Mouse (Mus musculus) lung, embryonic 16.5 days (tissue): ENCODE data around the gene Mitf. TPM values are rescaled to one million over a fixed set of nuclear protein-coding genes. Genes with fewer than 3 reads are reported as not detected.

Experiments used
- ATAC-seq: fragments of 200-750 bp; cut with Nextera tagmentation; 2 replicates; pipeline ENCODE4 v1.8.0; 2017; ENCODE audit warnings: low read depth, mild to moderate bottlenecking, moderate library complexity
- H3K27ac ChIP-seq: fragments of 300-500 bp; sonication (generic); 2 replicates; pipeline ENCODE4 v1.5.1; 2014; ENCODE audit warnings: mild to moderate bottlenecking, control low read depth, low read length
- H3K27me3 ChIP-seq: fragments of 300-500 bp; sonication (generic); 2 replicates; pipeline ENCODE4 v1.6.1; 2014; ENCODE audit warnings: low read depth, low read length, mixed read lengths; ENCODE audit not compliant: control insufficient read depth, insufficient read depth
- H3K36me3 ChIP-seq: fragments of 300-500 bp; sonication (generic); 2 replicates; pipeline ENCODE4 v1.6.1; 2014; ENCODE audit warnings: low read length; ENCODE audit not compliant: control insufficient read depth, insufficient read depth
- H3K4me1 ChIP-seq: fragments of 300-500 bp; sonication (generic); replicated peaks from 2 replicates; pipeline ENCODE4 v1.6.1; 2014; ENCODE audit warnings: low read length, mixed read lengths; ENCODE audit not compliant: control insufficient read depth, insufficient read depth
- H3K4me2 ChIP-seq: fragments of 300-500 bp; sonication (generic); 2 replicates; pipeline ENCODE4 v1.6.1; 2014; ENCODE audit warnings: low read depth, low read length, control low read depth
- H3K4me3 ChIP-seq: fragments of 300-500 bp; sonication (generic); 2 replicates; pipeline ENCODE4 v1.5.1; 2014; ENCODE audit warnings: mild to moderate bottlenecking, low read length, control low read depth
- H3K9ac ChIP-seq: fragments of 300-500 bp; sonication (generic); 2 replicates; pipeline ENCODE4 v1.6.1; 2014; ENCODE audit warnings: low read length, control low read depth
- H3K9me3 ChIP-seq: fragments of 300-500 bp; sonication (generic); 2 replicates; pipeline ENCODE4 v1.6.1; 2016; ENCODE audit warnings: low read length; ENCODE audit not compliant: control insufficient read depth
- WGBS: fragments of 180-500 bp; shearing (Covaris S2); extraction: QIAGEN DNeasy Blood & Tissue Kit; methylation state at CpG from one replicate; pipeline ENCODE4 v1.1.7; 2014; 5-methylcytosine and 5-hydroxymethylcytosine counted together
- polyA plus RNA-seq: library from polyadenylated mRNA; unstranded; fragments of >200 nt; fragmentation: Nextera tagmentation; extraction: Ambion mirVana; gene quantifications from 2 replicates; pipeline ENCODE4 v1.2.1, GENCODE M21; 2015

Gene Mitf
- polyA plus RNA-seq, 1 experiment from 2014 or later = 2.3 TPM

GRCm38 (mm10) chr6:97937139-97937538 lies 130.3 kb downstream of the Mitf start:
- no peak overlapping the region for H3K27ac ChIP-seq
- H3K36me3 ChIP-seq = no peaks in the 10 kb centered on the region
- no peak for ATAC-seq
- H3K4me2 ChIP-seq = no peak overlapping the region
- no peak overlapping the region for H3K9ac ChIP-seq
- H3K4me3 ChIP-seq = no peak overlapping the region
- no peaks in the 10 kb centered on the region for H3K9me3 ChIP-seq
- no peaks in the 10 kb centered on the region for H3K27me3 ChIP-seq
- no peaks in the 10 kb centered on the region for H3K4me1 ChIP-seq
- WGBS = 64% methylated on average over 5 of the region's 5 CpGs

GRCm38 (mm10) chr6:97937897-97938614 lies 131.2 kb downstream of the Mitf start:
- Histone ChIP-seq H3K4me3 (no peak overlapping the region), H3K9ac (no peak overlapping the region), H3K4me1 (no peaks in the 10 kb centered on the region), H3K9me3 (no peaks in the 10 kb centered on the region), H3K4me2 (no peak overlapping the region), H3K36me3 (no peaks in the 10 kb centered on the region), H3K27ac (no peak overlapping the region), H3K27me3 (no peaks in the 10 kb centered on the region)
- ATAC-seq = peak; percentile 45; the same call in 1 of the 2 replicates
- WGBS = 58% methylated on average over 11 of the region's 11 CpGs

GRCm38 (mm10) chr6:97940916-97941315 lies 134.1 kb downstream of the Mitf start:
- H3K4me3 ChIP-seq = no peak overlapping the region

GRCm38 (mm10) chr6:97950033-97950881 lies 143.4 kb downstream of the Mitf start:
- Histone ChIP-seq H3K4me1 (no peaks in the 10 kb centered on the region), H3K27ac (no peak overlapping the region), H3K27me3 (no peaks in the 10 kb centered on the region), H3K36me3 (no peaks in the 10 kb centered on the region), H3K9me3 (no peaks in the 10 kb centered on the region), H3K4me3 (no peak overlapping the region), H3K9ac (no peak overlapping the region), H3K4me2 (no peak overlapping the region)
- WGBS = 69% methylated on average over 13 of the region's 13 CpGs
- no peak for ATAC-seq

More at GRCm38 (mm10) chr6:97940916-97941315, 134.1 kb downstream of the Mitf start:
- no peaks in the 10 kb centered on the region for H3K36me3 ChIP-seq
- no peak overlapping the region for H3K27ac ChIP-seq
- no peak overlapping the region for H3K9ac ChIP-seq
- H3K4me1 ChIP-seq = no peaks in the 10 kb centered on the region
- no peak for ATAC-seq
- WGBS = 90% methylated on average over 12 of the region's 12 CpGs
- H3K27me3 ChIP-seq = no peaks in the 10 kb centered on the region
- H3K9me3 ChIP-seq = no peaks in the 10 kb centered on the region
- H3K4me2 ChIP-seq = no peak overlapping the region

GRCm38 (mm10) chr6:97950882-97951245 lies 144.0 kb downstream of the Mitf start:
- no peak overlapping the region for H3K4me2 ChIP-seq
- no peaks in the 10 kb centered on the region for H3K27me3 ChIP-seq
- H3K4me1 ChIP-seq = no peaks in the 10 kb centered on the region
- WGBS = 71% methylated on average over 2 of the region's 2 CpGs
- H3K9me3 ChIP-seq = no peaks in the 10 kb centered on the region
- no peak overlapping the region for H3K4me3 ChIP-seq
- H3K36me3 ChIP-seq = no peaks in the 10 kb centered on the region
- no peak for ATAC-seq
- H3K27ac ChIP-seq = no peak overlapping the region
- no peak overlapping the region for H3K9ac ChIP-seq

- no peak for ATAC-seq
- 73% methylated on average over 1 of the region's 1 CpGs for WGBS
- H3K9me3 ChIP-seq = no peaks in the 10 kb centered on the region
- H3K27ac ChIP-seq = no peak overlapping the region
- no peak overlapping the region for H3K4me3 ChIP-seq
- no peak overlapping the region for H3K9ac ChIP-seq
- no peaks in the 10 kb centered on the region for H3K4me1 ChIP-seq
- H3K4me2 ChIP-seq = no peak overlapping the region
- H3K27me3 ChIP-seq = no peaks in the 10 kb centered on the region
- H3K36me3 ChIP-seq = no peaks in the 10 kb centered on the region
Measured at GRCm38 (mm10) chr6:97951711-97952110, 144.9 kb downstream of the Mitf start.

GRCm38 (mm10) chr6:97952845-97953244 lies 146.0 kb downstream of the Mitf start:
- peak; percentile 47 for ATAC-seq
- Histone ChIP-seq H3K27ac (no peak overlapping the region), H3K9me3 (no peaks in the 10 kb centered on the region), H3K4me3 (no peak overlapping the region), H3K4me2 (no peak overlapping the region), H3K4me1 (no peaks in the 10 kb centered on the region), H3K27me3 (no peaks in the 10 kb centered on the region), H3K9ac (no peak overlapping the region), H3K36me3 (no peaks in the 10 kb centered on the region)
- 71% methylated on average over 8 of the region's 8 CpGs for WGBS

- Histone ChIP-seq H3K4me3 (no peak overlapping the region), H3K4me1 (no peaks in the 10 kb centered on the region), H3K36me3 (no peaks in the 10 kb centered on the region), H3K27me3 (no peaks in the 10 kb centered on the region), H3K9me3 (no peaks in the 10 kb centered on the region), H3K27ac (no peak overlapping the region), H3K4me2 (no peak overlapping the region), H3K9ac (no peak overlapping the region)
- no peak for ATAC-seq
- 75% methylated on average over 6 of the region's 6 CpGs for WGBS
Measured at GRCm38 (mm10) chr6:97956121-97956520, 149.3 kb downstream of the Mitf start.

GRCm38 (mm10) chr6:97956636-97957035 lies 149.8 kb downstream of the Mitf start:
- H3K36me3 ChIP-seq = no peaks in the 10 kb centered on the region
- no peak overlapping the region for H3K27ac ChIP-seq

More at GRCm38 (mm10) chr6:97956636-97957035, 149.8 kb downstream of the Mitf start:
- no peak overlapping the region for H3K4me2 ChIP-seq
- no peaks in the 10 kb centered on the region for H3K4me1 ChIP-seq
- ATAC-seq = no peak
- no peaks in the 10 kb centered on the region for H3K27me3 ChIP-seq
- H3K9me3 ChIP-seq = no peaks in the 10 kb centered on the region
- 74% methylated on average over 10 of the region's 10 CpGs for WGBS
- H3K4me3 ChIP-seq = no peak overlapping the region
- H3K9ac ChIP-seq = no peak overlapping the region
